Mouse (Mus musculus): ENCODE results near the gene Kras.

The Kras gene

DNA sequence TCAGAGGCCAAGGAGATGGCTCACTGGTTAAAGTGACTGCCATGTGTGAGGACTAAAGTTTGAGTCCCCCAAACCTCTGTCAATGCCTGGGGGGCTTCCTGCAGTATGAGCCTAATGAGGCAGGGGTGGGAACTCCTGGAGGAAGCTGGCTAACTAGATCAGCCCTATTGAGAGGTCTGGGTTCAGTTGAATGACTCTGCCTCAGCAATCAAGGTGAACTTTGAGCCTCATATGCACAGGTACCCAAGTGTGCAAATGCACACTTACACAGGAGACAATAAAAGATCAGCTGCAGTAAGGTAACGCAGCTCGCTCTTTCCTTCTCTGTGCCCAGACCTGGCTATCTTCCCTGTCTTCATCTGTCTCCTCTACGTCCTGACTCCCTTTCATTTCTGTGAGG is 57.0 kb downstream of the Kras start:
- DNase-seq (ENCODE audit: low spot score in 2 of 2): no peak

DNA sequence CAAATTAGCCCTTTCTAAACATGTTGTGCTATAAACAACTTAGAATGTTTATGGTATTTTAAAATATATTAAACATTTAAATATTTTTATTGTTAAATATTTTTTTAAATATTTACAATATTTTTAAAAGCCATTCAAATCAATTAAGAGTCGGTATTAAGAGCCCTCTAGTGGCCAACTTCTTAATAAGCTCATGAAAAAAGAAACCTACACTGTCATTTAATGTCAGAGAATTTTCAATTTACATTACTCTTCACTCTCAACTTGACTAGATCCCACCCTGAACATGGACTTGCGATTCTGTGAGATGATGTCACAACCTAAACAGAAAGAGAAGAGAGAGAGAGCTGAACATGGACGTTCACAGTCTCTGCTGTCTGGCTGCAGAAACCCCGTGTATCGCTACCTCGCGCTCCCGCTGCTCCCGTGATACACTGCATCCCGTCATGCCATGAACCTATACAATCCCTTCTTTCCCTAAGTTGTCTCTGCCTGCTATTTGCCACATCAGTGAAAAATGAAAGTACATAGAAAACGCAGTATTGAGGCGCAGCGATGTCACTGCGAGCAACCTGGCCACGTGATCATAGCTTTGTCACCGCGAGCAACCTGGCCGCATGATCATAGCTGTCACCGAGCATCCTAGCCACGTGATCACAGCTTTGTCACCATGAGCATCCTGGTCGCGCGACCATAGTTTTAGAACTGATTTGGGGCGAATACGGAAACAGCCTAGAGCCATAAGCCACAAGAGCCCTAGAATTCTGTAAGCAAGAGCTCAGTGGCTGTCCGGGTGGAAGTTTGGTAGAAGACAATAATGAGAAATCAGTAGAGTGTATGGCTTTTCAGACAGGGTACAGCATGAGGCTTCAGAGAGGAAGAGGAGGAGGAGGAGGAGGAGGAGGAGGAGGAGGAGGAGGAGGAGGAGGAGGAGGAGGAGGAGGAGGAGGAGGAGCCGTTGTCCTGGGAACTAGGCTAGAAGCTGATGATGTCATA is 62.6 kb downstream of the Kras start:
- DNase-seq (ENCODE audit: low spot score in 2 of 2): peak in 1 of 2 experiments; percentile 30

GRCm38 (mm10) chr6:145186096-145186495 is 63.9 kb downstream of the Kras start:
- no peak for DNase-seq (ENCODE audit: low spot score in 2 of 2)

DNA sequence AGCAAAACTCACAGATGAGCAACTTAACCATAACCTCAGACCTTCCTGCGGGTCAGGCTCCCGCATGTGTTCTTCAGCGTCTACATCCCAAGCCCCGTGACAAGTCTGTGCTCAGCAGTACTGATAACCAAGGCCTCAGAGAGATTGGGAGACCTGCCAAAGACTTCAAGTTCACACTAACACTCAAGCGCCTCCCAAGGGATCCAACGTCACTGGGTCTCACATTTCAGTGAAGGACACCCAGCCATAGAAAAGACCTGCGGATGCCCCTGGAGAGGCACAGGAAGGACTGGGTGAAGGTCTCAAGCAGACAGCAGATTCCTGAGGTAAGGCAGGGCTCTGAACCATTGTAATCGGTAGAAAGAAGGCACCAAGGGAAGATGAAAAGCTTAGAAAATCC is 68.0 kb downstream of the Kras start:
- DNase-seq (ENCODE audit: low spot score in 2 of 2): no peak

GRCm38 (mm10) chr6:145179665-145180064 is 70.4 kb downstream of the Kras start:
- DNase-seq (ENCODE audit: low spot score in 2 of 2): peak; percentile 44 to 83

DNA sequence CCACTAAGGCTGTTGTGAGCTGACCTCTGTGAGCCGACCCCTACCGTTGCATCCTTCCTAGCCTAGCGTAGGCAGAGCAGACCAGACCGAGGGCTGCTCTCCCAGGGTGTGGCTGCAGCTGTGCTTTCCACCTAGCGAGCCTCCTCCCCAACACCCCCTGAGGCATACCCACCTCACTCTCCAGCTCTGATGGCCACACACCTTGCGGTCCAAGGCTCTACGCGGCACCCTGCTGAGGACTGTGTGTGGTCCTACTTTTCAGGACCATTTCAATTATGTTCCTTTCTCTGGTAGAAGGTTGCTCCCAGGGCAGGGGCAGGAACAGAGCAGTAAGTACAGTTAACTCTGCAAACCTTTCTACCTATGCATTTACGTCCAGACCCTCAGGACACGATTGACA is 73.6 kb downstream of the Kras start:
- DNase-seq (ENCODE audit: low spot score in 2 of 2): no peak

GRCm38 (mm10) chr6:145175571-145175981 is 74.5 kb downstream of the Kras start:
- DNase-seq (ENCODE audit: low spot score in 2 of 2): no peak

- DNase-seq (ENCODE audit: low spot score in 2 of 2): no peak
These were observed 76.3 kb downstream of the Kras start for GRCm38 (mm10) chr6:145173781-145174191.

DNA sequence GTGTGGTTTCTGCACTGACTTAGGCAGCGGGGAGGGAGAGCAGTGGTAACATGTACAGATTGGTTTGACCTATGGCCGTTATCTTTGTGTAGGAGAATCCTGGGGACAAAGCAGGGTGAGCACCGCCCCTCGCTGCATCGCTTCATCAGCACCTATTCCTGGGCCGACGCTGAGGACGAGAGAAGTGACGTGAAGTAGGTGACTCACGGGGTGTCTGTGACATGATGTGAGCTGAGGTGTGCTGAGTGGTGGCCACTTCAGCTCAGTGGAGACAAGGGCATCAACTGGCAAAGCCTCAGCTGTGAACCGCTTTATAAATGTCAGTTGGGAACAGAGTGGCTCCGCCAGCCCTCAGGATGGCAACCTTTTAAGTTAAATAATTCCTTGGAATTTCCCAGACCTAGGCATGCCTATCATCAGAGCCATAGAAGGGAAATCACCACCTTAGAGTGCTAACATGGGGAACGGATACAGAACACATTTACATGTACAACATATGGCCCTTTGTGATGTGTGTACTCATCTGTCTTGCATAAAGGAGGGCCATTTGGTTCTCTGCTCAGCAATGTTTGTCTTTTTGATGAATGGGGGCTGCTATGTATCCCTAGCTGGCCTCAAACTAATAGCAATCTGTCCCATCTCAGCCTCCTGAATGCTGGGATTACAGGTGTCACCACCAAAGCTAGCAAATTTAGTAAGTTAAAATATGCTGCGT is 78.0 kb downstream of the Kras start:
- no peak for DNase-seq (ENCODE audit: low spot score in 2 of 2)

Measured in spleen, postnatal 10 days (tissue).